Mouse (Mus musculus) midbrain, embryonic 15.5 days (tissue): ENCODE data around the gene Pcp4. TPM values are rescaled to one million over a fixed set of nuclear protein-coding genes. Genes with fewer than 3 reads are reported as not detected.

Experiments
- ATAC-seq: fragments of 200-750 bp; cut with Nextera tagmentation; replicated peaks from 2 replicates; pipeline ENCODE4 v1.8.0; 2017; ENCODE audit warnings: moderate TSS enrichment
- H3K27ac ChIP-seq: fragments of 300-500 bp; sonication (generic); 2 replicates; pipeline ENCODE4 v1.5.1; 2015; ENCODE audit warnings: mild to moderate bottlenecking, inconsistent platforms
- H3K27me3 ChIP-seq: fragments of 300-500 bp; sonication (generic); replicated peaks from 2 replicates; pipeline ENCODE4 v1.6.1; 2015; ENCODE audit warnings: inconsistent platforms
- H3K36me3 ChIP-seq: fragments of 300-500 bp; sonication (generic); replicated peaks from 2 replicates; pipeline ENCODE4 v1.6.1; 2015; ENCODE audit warnings: inconsistent platforms
- H3K4me1 ChIP-seq: fragments of 300-500 bp; sonication (generic); 2 replicates; pipeline ENCODE4 v1.6.1; 2015; ENCODE audit warnings: inconsistent platforms
- H3K4me2 ChIP-seq: fragments of 300-500 bp; sonication (generic); 2 replicates; pipeline ENCODE4 v1.6.1; 2015; ENCODE audit warnings: inconsistent platforms, mild to moderate bottlenecking, moderate library complexity
- H3K4me3 ChIP-seq: fragments of 300-500 bp; sonication (generic); 2 replicates; pipeline ENCODE4 v1.5.1; 2015; ENCODE audit warnings: mild to moderate bottlenecking, inconsistent platforms
- H3K9ac ChIP-seq: fragments of 300-500 bp; sonication (generic); 2 replicates; pipeline ENCODE4 v1.6.1; 2015; ENCODE audit warnings: mild to moderate bottlenecking, inconsistent platforms
- H3K9me3 ChIP-seq: fragments of 300-500 bp; sonication (generic); 2 replicates; pipeline ENCODE4 v1.6.1; 2016; ENCODE audit warnings: inconsistent platforms
- WGBS: fragments of 180-500 bp; shearing (Covaris S2); methylation state at CpG from one replicate; pipeline ENCODE4 v1.1.7; 2015; ENCODE audit warnings: mixed read lengths; 5-methylcytosine and 5-hydroxymethylcytosine counted together
- polyA plus RNA-seq: library from polyadenylated mRNA; unstranded; fragments of >200 nt; fragmentation: Nextera tagmentation; extraction: Ambion mirVana; gene quantifications from 2 replicates; pipeline ENCODE4 v1.2.1, GENCODE M21; 2015

Pcp4 gene
- polyA plus RNA-seq, 1 experiment from 2014 or later: 386 TPM

DNA sequence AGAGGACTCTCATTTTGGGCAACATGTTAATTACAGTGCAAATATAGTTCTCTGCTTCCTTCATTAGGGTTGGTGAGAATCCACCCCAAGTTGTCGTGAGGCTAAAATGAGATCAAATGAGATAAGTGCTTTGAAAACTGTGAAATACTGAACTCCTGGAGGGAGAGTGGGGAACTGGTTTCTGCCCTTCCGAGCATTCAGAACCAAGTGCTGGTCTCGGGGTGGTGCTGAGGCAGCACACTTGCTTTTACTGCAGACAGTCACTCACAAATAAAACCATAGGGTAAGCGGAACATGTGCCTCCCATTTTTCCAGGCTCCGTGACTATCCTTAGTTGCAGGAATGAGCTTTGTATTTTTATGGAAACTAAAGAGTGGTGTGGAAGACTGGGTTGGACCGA, 26.7 kb downstream of the Pcp4 start:
- no peak for ATAC-seq

DNA sequence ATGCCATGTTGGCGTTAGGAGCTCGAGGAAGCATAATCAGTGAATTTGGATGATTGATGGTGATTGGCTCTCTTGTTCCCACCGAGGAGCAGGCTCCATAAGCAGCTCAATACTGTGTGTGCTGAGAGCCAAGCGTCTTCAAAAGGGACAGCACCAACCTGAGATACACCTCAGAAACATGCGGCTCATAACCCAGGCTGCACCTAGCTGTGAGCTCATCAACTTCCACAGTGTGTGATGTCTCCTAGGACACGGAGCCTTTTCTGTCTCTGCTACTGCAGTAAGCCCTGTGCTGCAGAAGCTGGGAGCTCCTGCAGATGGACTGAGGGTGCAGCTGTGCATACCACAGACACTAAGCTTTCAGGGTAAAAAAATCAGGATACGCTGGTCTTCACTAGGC, 31.5 kb downstream of the Pcp4 start:
- 67% methylated on average over 7 of the region's 7 CpGs for WGBS
- Histone ChIP-seq H3K36me3 (no peaks in the 10 kb centered on the region), H3K27me3 (no peaks in the 10 kb centered on the region), H3K4me2 (no peak overlapping the region), H3K9ac (no peak overlapping the region), H3K4me1 (peaks cover 38% of the 10 kb centered on the region), H3K4me3 (no peak overlapping the region), H3K27ac (0 out of 2 replicates have a peak overlapping the region, but pooled peaks have one; percentile 29), H3K9me3 (no peaks in the 10 kb centered on the region)
- ATAC-seq: peak; percentile 24; the same call in 1 of the 2 replicates

More for the DNA sequence above, 26.7 kb downstream of the Pcp4 start:
- no peak overlapping the region for H3K9ac ChIP-seq
- H3K4me2 ChIP-seq: no peak overlapping the region
- H3K9me3 ChIP-seq: no peaks in the 10 kb centered on the region
- no peaks in the 10 kb centered on the region for H3K27me3 ChIP-seq
- H3K4me1 ChIP-seq: peaks cover 28% of the 10 kb centered on the region
- H3K36me3 ChIP-seq: no peaks in the 10 kb centered on the region
- H3K27ac ChIP-seq: no peak overlapping the region
- no peak overlapping the region for H3K4me3 ChIP-seq
- 78% methylated on average over 6 of the region's 6 CpGs for WGBS

DNA sequence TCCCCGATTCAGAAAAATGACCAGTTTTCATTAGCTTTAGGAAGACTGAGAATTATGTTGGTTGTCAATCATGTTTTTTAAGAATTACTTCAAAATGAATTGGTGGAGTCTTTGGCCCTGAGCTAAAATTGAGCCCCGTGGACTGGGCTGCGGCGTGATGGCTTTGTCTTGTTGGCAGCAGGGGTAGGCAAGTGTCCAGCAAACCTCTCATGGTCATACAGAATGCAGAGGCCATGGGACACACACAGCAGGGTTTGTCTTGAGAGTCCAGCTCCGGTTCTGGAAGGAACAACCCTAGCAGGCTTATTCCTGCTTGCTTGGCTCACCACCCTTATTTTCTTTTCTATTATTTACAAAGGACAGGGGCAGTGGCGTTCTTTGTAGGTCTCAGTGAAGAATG, 33.8 kb downstream of the Pcp4 start:
- no peak overlapping the region for H3K27ac ChIP-seq
- H3K4me2 ChIP-seq: no peak overlapping the region
- H3K36me3 ChIP-seq: no peaks in the 10 kb centered on the region
- no peak overlapping the region for H3K4me3 ChIP-seq
- H3K9ac ChIP-seq: no peak overlapping the region
- ATAC-seq: no peak
- WGBS: 69% methylated on average over 6 of the region's 6 CpGs
- H3K9me3 ChIP-seq: no peaks in the 10 kb centered on the region
- no peaks in the 10 kb centered on the region for H3K27me3 ChIP-seq
- peaks cover 37% of the 10 kb centered on the region for H3K4me1 ChIP-seq

DNA sequence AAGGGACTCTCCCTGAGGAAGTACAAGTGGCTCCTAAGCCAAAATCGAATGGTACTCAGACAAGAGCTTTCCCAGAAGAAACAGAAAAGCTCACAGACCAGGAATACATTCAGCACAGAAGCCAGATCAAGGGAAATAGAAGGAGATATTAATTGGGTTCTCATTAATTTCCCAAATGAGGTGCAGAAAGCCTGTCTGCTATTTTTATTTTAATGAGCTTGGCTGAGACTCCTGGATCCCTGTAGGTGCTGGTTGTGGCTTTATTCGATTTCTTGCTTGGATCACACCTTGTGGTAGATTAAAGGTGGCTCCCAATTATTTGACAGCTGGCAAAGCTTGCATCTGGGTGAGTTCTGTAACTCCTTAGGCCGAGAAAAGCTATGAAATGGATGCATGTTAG, 35.2 kb downstream of the Pcp4 start:
- Histone ChIP-seq H3K27me3 (no peaks in the 10 kb centered on the region), H3K27ac (no peak overlapping the region), H3K9ac (no peak overlapping the region), H3K4me2 (no peak overlapping the region), H3K4me1 (peaks cover 29% of the 10 kb centered on the region), H3K4me3 (no peak overlapping the region), H3K36me3 (no peaks in the 10 kb centered on the region), H3K9me3 (no peaks in the 10 kb centered on the region)
- no peak for ATAC-seq
- WGBS: 56% methylated on average over 3 of the region's 3 CpGs

DNA sequence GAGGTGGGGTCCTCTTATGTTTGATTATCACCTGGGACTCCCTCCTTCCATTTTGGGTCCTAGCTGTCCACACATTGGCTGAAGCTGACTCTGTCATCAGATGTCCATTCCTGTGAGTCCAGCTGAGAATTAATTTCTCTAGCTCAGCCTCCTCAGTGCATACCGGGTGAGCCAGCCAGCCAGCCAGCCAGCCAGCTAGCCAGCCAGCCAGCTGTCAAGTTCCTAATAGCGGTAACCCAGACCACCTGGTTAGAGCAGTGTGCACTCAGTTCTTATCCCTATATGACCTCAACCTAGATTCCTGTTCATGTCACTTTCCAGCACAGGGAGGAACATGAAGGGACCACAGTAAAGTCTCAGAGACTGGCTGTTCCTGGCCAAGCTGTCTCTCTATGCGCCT, 47.1 kb downstream of the Pcp4 start:
- H3K4me1 ChIP-seq: peaks cover 13% of the 10 kb centered on the region; the same call in 1 of the 2 replicates
- ATAC-seq: no peak

DNA sequence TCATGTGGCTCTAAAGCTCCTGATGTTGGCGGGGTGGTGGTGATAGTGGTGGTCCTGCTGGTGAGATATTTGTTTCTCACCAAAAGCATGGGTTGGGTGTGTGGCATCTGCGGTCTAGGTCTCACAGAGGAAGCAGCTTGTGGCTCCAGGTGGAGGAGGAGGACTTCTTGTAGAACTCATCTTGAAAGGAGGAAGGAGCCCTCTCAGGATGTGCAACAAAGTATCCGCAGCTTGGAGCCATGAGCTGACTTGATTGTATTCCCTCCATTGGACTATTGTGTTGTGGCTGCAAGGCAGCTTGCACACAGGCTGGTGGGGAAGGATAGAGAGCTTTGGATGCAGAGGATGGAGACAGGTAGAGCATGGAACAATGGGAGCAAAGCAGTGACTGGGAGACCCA, 60.1 kb downstream of the Pcp4 start:
- no peaks in the 10 kb centered on the region for H3K27me3 ChIP-seq
- ATAC-seq: no peak
- WGBS: 95% methylated on average over 3 of the region's 3 CpGs
- no peaks in the 10 kb centered on the region for H3K9me3 ChIP-seq
- H3K4me3 ChIP-seq: no peak overlapping the region
- H3K4me2 ChIP-seq: no peak overlapping the region
- H3K27ac ChIP-seq: no peak overlapping the region
- H3K9ac ChIP-seq: no peak overlapping the region
- H3K36me3 ChIP-seq: no peaks in the 10 kb centered on the region
- peaks cover 5% of the 10 kb centered on the region; the same call in 1 of the 2 replicates for H3K4me1 ChIP-seq

More for the DNA sequence above, 47.1 kb downstream of the Pcp4 start:
- no peak overlapping the region for H3K27ac ChIP-seq
- no peaks in the 10 kb centered on the region for H3K36me3 ChIP-seq
- no peak overlapping the region for H3K4me3 ChIP-seq
- no peak overlapping the region for H3K4me2 ChIP-seq
- WGBS: 69% methylated on average over 3 of the region's 3 CpGs
- no peaks in the 10 kb centered on the region for H3K9me3 ChIP-seq
- no peaks in the 10 kb centered on the region for H3K27me3 ChIP-seq
- H3K9ac ChIP-seq: no peak overlapping the region

DNA sequence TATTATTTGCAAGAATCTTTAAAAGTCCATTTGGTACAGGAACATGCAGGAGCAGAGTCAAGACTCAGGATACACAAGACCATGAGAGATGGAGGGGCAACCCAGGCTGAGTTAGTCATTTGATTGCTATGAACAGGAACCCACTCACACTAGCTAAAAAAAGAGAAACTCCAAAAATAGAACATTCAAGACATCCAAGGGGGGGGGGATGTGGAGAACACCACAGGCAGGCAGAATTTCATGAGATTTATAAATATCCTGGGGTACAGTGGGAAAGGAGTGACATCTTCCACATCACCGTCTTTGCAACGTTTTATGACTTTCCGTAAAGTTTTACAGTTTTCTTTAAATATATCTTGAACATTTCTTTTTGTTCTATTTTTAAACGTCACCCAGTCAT, 61.1 kb downstream of the Pcp4 start:
- ATAC-seq: no peak
- no peak overlapping the region for H3K9ac ChIP-seq
- WGBS: 90% methylated on average over 4 of the region's 4 CpGs
- H3K4me2 ChIP-seq: no peak overlapping the region
- H3K27me3 ChIP-seq: no peaks in the 10 kb centered on the region
- peaks cover 5% of the 10 kb centered on the region; the same call in 1 of the 2 replicates for H3K4me1 ChIP-seq
- H3K9me3 ChIP-seq: no peaks in the 10 kb centered on the region
- H3K36me3 ChIP-seq: no peaks in the 10 kb centered on the region
- H3K27ac ChIP-seq: no peak overlapping the region
- no peak overlapping the region for H3K4me3 ChIP-seq

DNA sequence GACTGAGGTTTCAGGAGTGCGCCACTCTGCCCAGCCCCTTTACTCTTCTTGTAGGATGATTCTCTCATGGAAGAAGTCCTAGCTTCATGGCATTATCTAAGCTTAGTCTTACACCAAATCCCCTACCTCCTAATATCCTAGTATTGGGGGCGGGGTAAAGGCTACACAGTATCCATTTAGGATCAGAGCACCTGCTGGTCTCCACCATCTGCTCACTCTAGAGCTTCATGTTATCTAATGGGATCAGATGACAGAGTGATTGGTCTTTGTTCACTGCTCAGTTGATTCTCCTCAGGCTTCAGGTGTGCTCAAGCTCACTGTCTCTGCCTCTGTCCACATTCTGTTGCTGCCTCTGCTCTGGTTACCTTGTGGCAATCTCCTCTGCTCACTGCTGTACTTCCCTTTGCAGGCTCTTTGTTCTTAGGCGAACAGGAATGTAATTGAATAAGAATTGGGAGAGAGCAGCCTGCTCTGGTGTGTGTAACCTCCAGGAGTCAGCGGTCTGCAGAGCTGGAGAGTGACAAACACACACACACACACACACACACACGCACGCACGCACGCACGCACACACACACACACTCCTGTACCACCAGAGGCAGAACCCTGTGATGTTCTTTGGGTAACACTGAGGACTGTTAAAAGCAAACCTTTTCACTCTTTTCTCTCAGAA, 62.6 kb downstream of the Pcp4 start:
- H3K4me3 ChIP-seq: no peak overlapping the region
- H3K9ac ChIP-seq: no peak overlapping the region
- WGBS: 56% methylated on average over 9 of the region's 9 CpGs
- H3K4me2 ChIP-seq: no peak overlapping the region
- H3K9me3 ChIP-seq: no peaks in the 10 kb centered on the region
- no peaks in the 10 kb centered on the region for H3K36me3 ChIP-seq
- peak overlapping the region; percentile 60 for H3K27ac ChIP-seq
- peaks cover 5% of the 10 kb centered on the region; the same call in 1 of the 2 replicates for H3K4me1 ChIP-seq
- peak; percentile 79 for ATAC-seq
- no peaks in the 10 kb centered on the region for H3K27me3 ChIP-seq

DNA sequence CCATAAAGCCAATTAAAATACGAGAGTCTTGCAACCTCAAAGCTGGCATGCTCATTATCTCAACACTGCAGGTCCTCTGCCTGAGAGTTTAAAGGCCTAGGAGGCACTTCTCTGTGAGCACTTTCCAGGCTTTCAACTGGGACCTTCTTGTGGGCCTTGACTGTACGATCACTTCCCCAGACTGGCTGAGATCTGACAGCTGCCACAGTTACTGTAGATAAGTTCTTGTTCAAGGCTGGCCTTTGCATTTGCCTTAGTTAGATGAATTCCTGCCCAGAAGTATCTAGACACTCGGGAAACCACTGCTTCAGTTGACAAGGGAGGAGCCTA, 63.1 kb downstream of the Pcp4 start:
- WGBS: 43% methylated on average over 3 of the region's 3 CpGs

DNA sequence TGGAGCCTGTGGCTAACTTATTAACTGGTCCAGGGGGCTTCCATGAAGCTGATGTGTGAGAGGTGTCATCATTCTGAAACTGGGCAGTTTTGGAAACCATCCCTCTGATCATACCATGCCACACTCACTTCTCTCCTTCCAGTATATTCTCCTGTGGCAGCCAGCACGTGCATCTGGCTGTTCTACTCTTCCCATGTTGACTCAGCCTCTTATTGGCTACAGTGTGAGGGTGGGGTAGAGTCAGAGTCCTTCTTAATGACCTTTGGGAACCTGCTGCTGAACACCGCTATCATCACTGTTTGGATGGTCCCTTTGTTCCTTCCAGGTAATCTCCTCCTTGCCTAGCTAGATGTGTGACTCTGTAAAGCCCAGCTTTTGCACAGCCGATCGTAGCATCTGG, 63.6 kb downstream of the Pcp4 start:
- Histone ChIP-seq H3K36me3 (no peaks in the 10 kb centered on the region), H3K27ac (no peak overlapping the region), H3K9ac (no peak overlapping the region), H3K27me3 (no peaks in the 10 kb centered on the region), H3K9me3 (no peaks in the 10 kb centered on the region), H3K4me2 (no peak overlapping the region), H3K4me1 (peaks cover 5% of the 10 kb centered on the region; the same call in 1 of the 2 replicates), H3K4me3 (no peak overlapping the region)
- ATAC-seq: no peak
- 81% methylated on average over 4 of the region's 4 CpGs for WGBS

More for the DNA sequence above, 63.1 kb downstream of the Pcp4 start:
- Histone ChIP-seq H3K27ac (peak overlapping the region; percentile 60; the same call in 1 of the 2 replicates), H3K9ac (no peak overlapping the region), H3K4me3 (no peak overlapping the region), H3K27me3 (no peaks in the 10 kb centered on the region), H3K4me2 (no peak overlapping the region), H3K36me3 (no peaks in the 10 kb centered on the region), H3K4me1 (peaks cover 5% of the 10 kb centered on the region; the same call in 1 of the 2 replicates), H3K9me3 (no peaks in the 10 kb centered on the region)
- peak; percentile 69; the same call in 1 of the 2 replicates for ATAC-seq

DNA sequence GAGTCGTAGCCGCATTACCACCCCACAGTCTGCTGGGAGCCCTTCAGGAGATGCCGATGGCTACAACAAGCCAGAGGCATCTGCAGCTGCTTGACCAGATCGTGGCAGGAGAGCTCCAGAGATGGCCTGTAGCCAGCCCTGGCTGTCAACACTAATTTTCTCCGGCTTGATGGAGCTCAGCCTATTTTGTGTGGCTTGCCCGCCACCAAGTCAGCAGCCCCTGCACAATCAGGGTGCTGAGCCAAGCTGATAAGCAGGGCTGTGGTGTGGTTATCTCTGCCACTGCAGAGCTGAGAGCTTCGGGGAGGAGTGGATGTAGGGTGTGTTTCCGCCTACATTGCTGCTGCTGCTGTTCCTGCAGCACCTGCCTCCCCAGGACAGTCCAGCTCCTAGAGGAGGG, 66.3 kb downstream of the Pcp4 start:
- no peak overlapping the region for H3K27ac ChIP-seq
- peak; percentile 46 for ATAC-seq

DNA sequence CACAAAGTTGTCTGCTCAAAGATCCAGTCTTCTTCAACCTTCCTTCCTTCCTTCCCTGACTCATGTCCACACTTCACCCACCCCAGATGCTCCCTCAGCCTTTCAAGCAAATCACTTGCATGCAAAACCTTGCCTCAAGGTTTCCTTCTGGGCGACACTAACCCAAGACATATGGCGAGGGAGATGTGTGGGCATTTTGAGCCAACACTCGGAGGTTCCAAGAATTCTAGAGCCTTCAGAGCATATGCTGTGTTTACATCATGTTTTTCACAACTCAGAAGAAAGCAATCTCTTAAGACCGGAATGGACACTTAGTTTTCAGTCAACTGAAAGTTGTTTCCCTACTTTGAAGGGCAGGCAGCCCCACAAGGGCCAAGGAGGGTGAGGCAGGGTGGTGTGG, 67.9 kb downstream of the Pcp4 start:
- no peaks in the 10 kb centered on the region for H3K36me3 ChIP-seq
- H3K9me3 ChIP-seq: no peaks in the 10 kb centered on the region
- no peak overlapping the region for H3K4me2 ChIP-seq
- WGBS: 87% methylated on average over 4 of the region's 4 CpGs
- no peak overlapping the region for H3K9ac ChIP-seq
- no peak for ATAC-seq
- H3K27me3 ChIP-seq: no peaks in the 10 kb centered on the region
- no peaks in the 10 kb centered on the region for H3K4me1 ChIP-seq
- no peak overlapping the region for H3K4me3 ChIP-seq
- H3K27ac ChIP-seq: no peak overlapping the region

More for the DNA sequence above, 66.3 kb downstream of the Pcp4 start:
- no peaks in the 10 kb centered on the region for H3K9me3 ChIP-seq
- 68% methylated on average over 8 of the region's 8 CpGs for WGBS
- no peak overlapping the region for H3K4me3 ChIP-seq
- no peak overlapping the region for H3K4me2 ChIP-seq
- no peak overlapping the region for H3K9ac ChIP-seq
- no peaks in the 10 kb centered on the region for H3K36me3 ChIP-seq
- H3K4me1 ChIP-seq: peaks cover 5% of the 10 kb centered on the region; the same call in 1 of the 2 replicates
- H3K27me3 ChIP-seq: no peaks in the 10 kb centered on the region

DNA sequence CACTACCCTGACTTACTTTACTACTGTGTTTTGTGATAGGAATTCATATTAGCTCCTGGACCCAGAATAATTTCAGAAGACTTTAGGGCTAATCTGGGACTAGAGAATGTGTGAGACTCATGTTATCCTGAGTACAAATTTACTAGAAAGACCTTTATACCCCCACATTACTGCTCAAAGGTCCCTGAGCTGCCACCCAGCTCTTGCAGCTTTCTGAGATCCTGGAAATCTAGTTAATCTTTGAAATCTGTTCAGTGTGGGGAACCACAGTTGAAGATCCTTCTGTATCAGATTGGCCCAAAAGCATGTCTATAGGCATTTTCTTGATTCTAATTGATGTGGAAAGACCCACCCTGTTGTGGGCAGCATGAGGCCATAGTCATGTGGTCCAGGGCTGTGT, 69.0 kb downstream of the Pcp4 start:
- no peak overlapping the region for H3K9ac ChIP-seq
- H3K4me1 ChIP-seq: no peaks in the 10 kb centered on the region
- H3K4me3 ChIP-seq: no peak overlapping the region
- no peak for ATAC-seq
- H3K27me3 ChIP-seq: no peaks in the 10 kb centered on the region
- no peak overlapping the region for H3K27ac ChIP-seq
- H3K9me3 ChIP-seq: no peaks in the 10 kb centered on the region
- no peak overlapping the region for H3K4me2 ChIP-seq
- H3K36me3 ChIP-seq: no peaks in the 10 kb centered on the region
